Mouse (Mus musculus) small intestine, adult 2 months (tissue): ENCODE results near the gene Parp12.

Source experiments
- CTCF ChIP-seq: fragments of 200-500 bp; IDR thresholded peaks from 2 replicates; pipeline ENCODE4 v1.5.1; 2012; ENCODE audit warnings: low read depth, mild to moderate bottlenecking, control low read depth, inconsistent platforms, low read length, moderate library complexity, mixed read lengths; ENCODE audit not compliant: insufficient replicate concordance, insufficient read length; ENCODE audit errors: extremely low read depth
- POLR2A ChIP-seq: fragments of 200-500 bp; IDR thresholded peaks from 2 replicates; pipeline ENCODE4 v1.6.1; 2012; ENCODE audit warnings: low read depth, mild to moderate bottlenecking, control low read depth, inconsistent platforms, low read length, moderate library complexity

GRCm38 (mm10) chr6:39040451-39040850 is 77.7 kb downstream of the Parp12 start:
- TF ChIP-seq CTCF (no peak), POLR2A (no peak)
